Mouse (Mus musculus) granulocyte monocyte progenitor cell, adult 5-6 weeks (primary cell): ENCODE measurements around the gene Capn5. TPM values are rescaled to one million over a fixed set of nuclear protein-coding genes. Genes with fewer than 3 reads are reported as not detected.

Source experiments
- ATAC-seq: replicated peaks from 2 replicates; pipeline ENCODE4 v1.8.0; 2016; ENCODE audit warnings: mild to moderate bottlenecking, moderate TSS enrichment, inconsistent platforms; ENCODE audit not compliant: poor library complexity, severe bottlenecking
- total RNA-seq, 2 experiments: library from RNA; stranded (forward) in 1 of 2; stranded (reverse) in 1 of 2; fragments of 200-712, 200-1000 nt in 1 of 2; fragments of >200 nt in 1 of 2; fragmentation: Nextera tagmentation in 1 of 2; gene quantifications; 2 replicates each; pipeline ENCODE4 v1.2.3; 2014 to 2017

The Capn5 gene
- total RNA-seq, 2 experiments from 2014 or later, result 1.2 to 3.2 TPM

DNA sequence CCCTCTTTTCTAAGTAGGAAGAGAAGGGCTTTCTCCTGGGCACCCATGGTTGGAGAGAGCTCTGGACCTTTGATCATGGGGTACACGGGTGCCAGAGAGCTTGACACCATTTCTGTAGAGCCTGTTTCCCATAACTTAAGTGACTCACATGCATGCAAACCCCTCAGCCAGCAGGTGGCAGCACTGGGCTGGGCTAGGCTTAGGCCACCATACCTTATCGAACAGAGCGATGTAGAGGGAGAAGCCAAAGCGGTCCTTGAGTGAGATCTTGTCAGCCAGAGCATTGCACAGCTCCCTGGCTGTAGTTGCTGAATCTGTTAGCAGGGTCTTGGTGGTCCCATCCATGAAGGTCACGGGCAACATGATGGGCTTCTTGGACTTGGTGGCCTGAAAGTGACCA, 106.5 kb downstream of the Capn5 start:
- peak; percentile 86 for ATAC-seq

Other genes with a start within 250 kb of the Capn5 start
- 34.8 and 43.7 TPM in 2 replicates for gene Myo7a, start 58.8 kb downstream of the Capn5 start, total RNA-seq (2014; fragmentation: Nextera tagmentation)
- gene Myo7a, start 58.8 kb downstream of the Capn5 start, total RNA-seq (2017), result 22.0 and 26.2 TPM in 2 replicates
- 0.32 and 0.64 TPM in 2 replicates for gene Omp, start 32.8 kb downstream of the Capn5 start, total RNA-seq (2014; fragmentation: Nextera tagmentation)
- 0.31 TPM in 1 of 2 replicates, not detected in the other for gene Omp, start 32.8 kb downstream of the Capn5 start, total RNA-seq (2017)
- 0.58 TPM in 1 of 2 replicates, not detected in the other for gene B3gnt6, start 21.2 kb upstream of the Capn5 start, total RNA-seq (2014; fragmentation: Nextera tagmentation)
- gene B3gnt6, start 21.2 kb upstream of the Capn5 start, total RNA-seq (2017), result not detected in 2 replicates
- 42.7 and 49.6 TPM in 2 replicates for gene Acer3, start 142.9 kb upstream of the Capn5 start, total RNA-seq (2014; fragmentation: Nextera tagmentation)
- 42.1 and 48.8 TPM in 2 replicates for gene Acer3, start 142.9 kb upstream of the Capn5 start, total RNA-seq (2017)
- gene Tsku, start 183.1 kb upstream of the Capn5 start, total RNA-seq (2014; fragmentation: Nextera tagmentation), result 0.43 TPM in 1 of 2 replicates, not detected in the other
- not detected in 2 replicates for gene Tsku, start 183.1 kb upstream of the Capn5 start, total RNA-seq (2017)